Mouse (Mus musculus) urinary bladder, postnatal 36 days (tissue): ENCODE data around the gene 4921501E09Rik.
"Not testable (repeated sequence)": the region's sequence is repeated elsewhere in the genome, so short reads cannot be mapped to it uniquely, and the experiment has no call there.

Source experiments
- DNase-seq, 2 experiments: peaks; one replicate each; pipeline ENCODE4 v3.0.0; 2022; ENCODE audit warnings: low spot score in 2 of 2, mixed read lengths in 1 of 2

The 4921501E09Rik gene

GRCm38 (mm10) chr17:33067958-33068357 is at the start of gene 4921501E09Rik:
4921501E09Rik (minus strand) TSS chr17:33068058.
- no peak for DNase-seq

GRCm38 (mm10) chr17:33097396-33097795 is 29.5 kb upstream of the 4921501E09Rik start:
- no peak for DNase-seq

- peak; percentile 73 to 77 for DNase-seq
These were observed 24.7 kb upstream of the 4921501E09Rik start for GRCm38 (mm10) chr17:33092391-33093193.

- DNase-seq, result no peak
These were observed 23.8 kb upstream of the 4921501E09Rik start for GRCm38 (mm10) chr17:33091630-33092029.

GRCm38 (mm10) chr17:33089220-33089949 is 21.5 kb upstream of the 4921501E09Rik start, which contains the start of gene Zfp563:
Zfp563 (plus strand) TSS chr17:33089310.
- DNase-seq, result peak; percentile 93 to 94

GRCm38 (mm10) chr17:33063001-33063400 is 4.9 kb downstream of the 4921501E09Rik start:
- DNase-seq, result no peak

- DNase-seq, result no peak
These were observed 9.1 kb downstream of the 4921501E09Rik start for GRCm38 (mm10) chr17:33058791-33059190.

GRCm38 (mm10) chr17:33032900-33033891 is 34.7 kb downstream of the 4921501E09Rik start, which contains the start of gene Zfp763:
Zfp763 (minus strand) TSS chr17:33033402.
- peak; percentile 52 to 78 for DNase-seq

GRCm38 (mm10) chr17:33032376-33032775 is 35.5 kb downstream of the 4921501E09Rik start:
- DNase-seq, result no peak

- DNase-seq, result not testable (repeated sequence)
These were observed 47.4 kb downstream of the 4921501E09Rik start for GRCm38 (mm10) chr17:33020434-33020833.
